Mouse (Mus musculus): ENCODE measurements at regions not wholly inside any gene's neighbourhood (a gene's known extent, or its start where the extent isn't known, plus 50 kb on each side); places are given as distances from the start of the nearest gene placed in this dataset.

DNA sequence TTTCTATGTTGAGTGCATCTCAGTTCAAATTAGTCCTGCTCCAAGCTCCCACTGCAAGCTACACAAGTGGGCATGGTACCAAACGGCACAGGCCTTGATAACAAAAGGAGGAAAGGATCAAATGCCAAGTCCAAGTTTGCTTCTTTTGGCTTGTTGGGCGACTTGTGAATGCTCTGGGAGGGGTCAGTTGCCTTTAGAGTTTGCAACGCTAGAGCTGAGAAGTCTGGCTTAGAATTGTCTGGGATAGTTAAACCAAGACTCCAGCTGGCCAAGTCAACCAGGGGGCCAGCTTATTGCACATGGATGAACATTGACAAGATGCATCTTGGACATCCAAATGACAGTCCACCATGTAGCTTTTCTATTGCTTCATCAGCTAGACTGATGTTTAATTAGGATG, 187.5 kb upstream of the Ccdc122 start:
- no peak for TF ChIP-seq POLR2A (IDR thresholded peaks at IDR 0.05; ENCODE audit: control insufficient read depth, extremely low read depth, insufficient read depth, low read length, poor library complexity)
- TF ChIP-seq CTCF (IDR thresholded peaks at IDR 0.05; ENCODE audit: borderline replicate concordance, control insufficient read depth, extremely low read depth, insufficient read depth, low read length, poor library complexity): no peak

All from thymus, adult 2 months (tissue).